In genomic region chr8:105544544-105545205, GRCm38 (mm10) we compare ENCODE assay signal across 10 mouse cellular contexts. TPM values are rescaled to one million over a fixed set of nuclear protein-coding genes. Genes with fewer than 3 reads are reported as not detected.
DNase-seq lines count a peak whose midpoint lies in the region; ATAC-seq and TF ChIP-seq lines count a peak whose summit lies in the region.
"Had no signal": no experiment of that assay in that cellular context is flagged by ENCODE, and none has a peak within 500 bp of the region (broad histone marks: within the 10 kb centered on the region; RNA-seq: fewer than 3 reads in every experiment).

No protein-coding gene starts in this region.

- no peak overlapping the region for H3K4me3 ChIP-seq in heart, postnatal 0 days (ENCODE audit: low read depth, low read length)
- H3K4me3 ChIP-seq in limb, embryonic 11.5 days (ENCODE audit: low read depth, low read length) = no peak overlapping the region
- H3K4me3 ChIP-seq: midbrain, embryonic 12.5 days had no signal

- H3K27ac ChIP-seq in heart, postnatal 0 days (ENCODE audit: low read depth) = peak overlapping the region; percentile 41
- H3K27ac ChIP-seq in limb, embryonic 11.5 days (replicated peaks; ENCODE audit: low read depth, low read length) = no peak overlapping the region
- H3K27ac ChIP-seq: midbrain, embryonic 12.5 days had no signal

- no peak overlapping the region for H3K9ac ChIP-seq in heart, postnatal 0 days (replicated peaks; ENCODE audit: low read depth, low read length)
- H3K9ac ChIP-seq in limb, embryonic 11.5 days (ENCODE audit: low read length) = 0 out of 2 replicates have a peak overlapping the region, but pooled peaks have one; percentile 13
- H3K9ac ChIP-seq: midbrain, embryonic 12.5 days had no signal

- no peaks in the 10 kb centered on the region for H3K27me3 ChIP-seq in heart, postnatal 0 days (ENCODE audit: control insufficient read depth, insufficient read depth, low read length)
- no peaks in the 10 kb centered on the region for H3K27me3 ChIP-seq in limb, embryonic 11.5 days (ENCODE audit: control insufficient read depth, insufficient read depth, low read length)
- H3K27me3 ChIP-seq: midbrain, embryonic 12.5 days had no signal

- DNase-seq in layer of hippocampus, postnatal 10 days (ENCODE audit: low spot score in 2 of 2) = peak; percentile 34 to 38
- no peak for DNase-seq in layer of hippocampus, adult 18-20 months (ENCODE audit: low spot score in 2 of 2)
- peak; percentile 49 for DNase-seq in brain, adult 2 months (ENCODE audit: low read depth, low spot score)
- DNase-seq in heart, postnatal 0 days (ENCODE audit: low spot score) = peak; percentile 33
- no peak for DNase-seq in limb, embryonic 11.5 days (ENCODE audit: low spot score)
- DNase-seq in testis, postnatal 10 days (ENCODE audit: low spot score) = no peak
- DNase-seq in thymus, postnatal 14 days = no peak
- DNase-seq in left cerebral cortex, adult 9 months (ENCODE audit: low spot score in 2 of 2) = no peak
- DNase-seq: thymus, postnatal 25 days had no signal

- TF ChIP-seq CTCF in heart, postnatal 0 days (IDR thresholded peaks at IDR 0.05; ENCODE audit: low read depth) = no peak

- H3K9me3 ChIP-seq in heart, postnatal 0 days (replicated peaks; ENCODE audit: control insufficient read depth, low read length) = no peaks in the 10 kb centered on the region
- no peaks in the 10 kb centered on the region for H3K9me3 ChIP-seq in limb, embryonic 11.5 days (ENCODE audit: control insufficient read depth, low read length)
- H3K9me3 ChIP-seq: midbrain, embryonic 12.5 days had no signal

- no peak for TF ChIP-seq EP300 in heart, postnatal 0 days (IDR thresholded peaks at IDR 0.05; ENCODE audit: low read depth)

- WGBS in heart, postnatal 0 days = 39% methylated on average over 7 of the region's 7 CpGs
- WGBS in limb, embryonic 11.5 days = 70% methylated on average over 7 of the region's 7 CpGs

- peaks cover 36% of the 10 kb centered on the region for H3K4me1 ChIP-seq in heart, postnatal 0 days (ENCODE audit: control insufficient read depth, insufficient read depth)
- 0 out of 2 replicates have a peak, but pooled peaks cover 4% of the 10 kb centered on the region for H3K4me1 ChIP-seq in limb, embryonic 11.5 days (ENCODE audit: control insufficient read depth, insufficient read depth, low read length)
- H3K4me1 ChIP-seq: midbrain, embryonic 12.5 days had no signal

- H3K4me2 ChIP-seq in heart, postnatal 0 days (ENCODE audit: low read depth, low read length) = no peak overlapping the region
- H3K4me2 ChIP-seq in limb, embryonic 11.5 days (ENCODE audit: low read depth, severe bottlenecking) = no peak overlapping the region
- H3K4me2 ChIP-seq: midbrain, embryonic 12.5 days had no signal

- ATAC-seq in heart, postnatal 0 days (ENCODE audit: insufficient read depth, low read depth) = peak; percentile 31; the same call in 1 of the 2 replicates
- ATAC-seq in limb, embryonic 11.5 days (ENCODE audit: insufficient number of reproducible peaks, low FRiP score, low TSS enrichment, low read depth) = no peak

- H3K36me3 ChIP-seq in heart, postnatal 0 days (replicated peaks; ENCODE audit: control insufficient read depth, insufficient read depth, low read length) = peaks cover 6% of the 10 kb centered on the region
- no peaks in the 10 kb centered on the region for H3K36me3 ChIP-seq in limb, embryonic 11.5 days (ENCODE audit: control insufficient read depth, insufficient read depth, low read length)

RNA-seq across cellular contexts. Expression of gene Atp6v0d1, which starts 21.2 kb away (rescaled TPM):
- 100 to 1,000 TPM; 298 to 305 TPM for total RNA-seq in layer of hippocampus, postnatal 10 days (2021)
- 100 to 1,000 TPM; 280 to 300 TPM for total RNA-seq in layer of hippocampus, adult 18-20 months (2021)
- 52.1 and 60.8 TPM in 2 replicates for total RNA-seq in heart, postnatal 0 days (2014; rRNA removed; ENCODE audit: low replicate concordance)
- 57.5 and 58.9 TPM in 2 replicates for polyA plus RNA-seq in heart, postnatal 0 days (2015; fragmentation: Nextera tagmentation; extraction: Ambion mirVana)
- polyA plus RNA-seq in limb, embryonic 11.5 days (2014; fragmentation: Nextera tagmentation; extraction: Ambion mirVana) = 71.7 and 81.5 TPM in 2 replicates

RNA-seq across cellular contexts. Expression of gene Hsd11b2, which starts 26.1 kb away (rescaled TPM):
- total RNA-seq in layer of hippocampus, postnatal 10 days (2021) = under 1 TPM in 1 of 2 experiments, not detected in 1; 0.18 TPM
- not detected for total RNA-seq in layer of hippocampus, adult 18-20 months (2021)
- total RNA-seq in heart, postnatal 0 days (2014; rRNA removed; ENCODE audit: low replicate concordance) = not detected in 2 replicates
- polyA plus RNA-seq in heart, postnatal 0 days (2015; fragmentation: Nextera tagmentation; extraction: Ambion mirVana) = 0.18 and 0.25 TPM in 2 replicates
- polyA plus RNA-seq in limb, embryonic 11.5 days (2014; fragmentation: Nextera tagmentation; extraction: Ambion mirVana) = 64.2 and 71.0 TPM in 2 replicates

RNA-seq across cellular contexts. Expression of gene Zdhhc1, which starts 48.0 kb away (rescaled TPM):
- total RNA-seq in layer of hippocampus, postnatal 10 days (2021) = 10 to 100 TPM; 17.5 to 20.4 TPM
- 10 to 100 TPM; 31.9 to 34.2 TPM for total RNA-seq in layer of hippocampus, adult 18-20 months (2021)
- 37.8 and 56.2 TPM in 2 replicates for total RNA-seq in heart, postnatal 0 days (2014; rRNA removed; ENCODE audit: low replicate concordance)
- polyA plus RNA-seq in heart, postnatal 0 days (2015; fragmentation: Nextera tagmentation; extraction: Ambion mirVana) = 19.1 TPM in 2 replicates
- 19.6 and 24.0 TPM in 2 replicates for polyA plus RNA-seq in limb, embryonic 11.5 days (2014; fragmentation: Nextera tagmentation; extraction: Ambion mirVana)

Comparison
In these comparisons a context has a peak if more than half of its experiments do, and no peak if none do; other contexts are left out.
1. DNase-seq: peak in layer of hippocampus, postnatal 10 days (2 of 2), brain, adult 2 months (single experiment) and heart, postnatal 0 days (single experiment); none in layer of hippocampus, adult 18-20 months (0 of 2), limb, embryonic 11.5 days (single experiment), testis, postnatal 10 days (single experiment), thymus, postnatal 14 days (single experiment) and left cerebral cortex, adult 9 months (0 of 2).